Mouse (Mus musculus) midbrain, embryonic 10.5 days (tissue): ENCODE measurements at regions not wholly inside any gene's neighbourhood (a gene's known extent, or its start where the extent isn't known, plus 50 kb on each side); places are given as distances from the start of the nearest gene placed in this dataset.

Experiments
- DNase-seq: peaks from one replicate; pipeline ENCODE4 v3.0.0-alpha.2; 2017; ENCODE audit warnings: low spot score
- H3K27ac ChIP-seq: fragments of 300-500 bp; sonication (generic); replicated peaks from 2 replicates; pipeline ENCODE4 v1.5.1; 2016; ENCODE audit warnings: mild to moderate bottlenecking
- H3K27me3 ChIP-seq: fragments of 300-500 bp; sonication (generic); 2 replicates; pipeline ENCODE4 v1.6.1; 2016; ENCODE audit warnings: low read depth, mild to moderate bottlenecking; ENCODE audit not compliant: poor library complexity, severe bottlenecking
- H3K36me3 ChIP-seq: fragments of 300-500 bp; sonication (generic); 2 replicates; pipeline ENCODE4 v1.6.1; 2016; ENCODE audit warnings: mild to moderate bottlenecking, moderate library complexity
- H3K4me1 ChIP-seq: fragments of 300-500 bp; sonication (generic); 2 replicates; pipeline ENCODE4 v1.6.1; 2016
- H3K4me3 ChIP-seq: fragments of 300-500 bp; sonication (generic); 2 replicates; pipeline ENCODE4 v1.5.1; 2016; ENCODE audit warnings: mild to moderate bottlenecking, moderate library complexity
- H3K9me3 ChIP-seq: fragments of 300-500 bp; sonication (generic); replicated peaks from 2 replicates; pipeline ENCODE4 v1.6.1; 2016; ENCODE audit warnings: mild to moderate bottlenecking
- WGBS: fragments of 180-500 bp; shearing (Covaris S2); methylation state at CpG from one replicate; pipeline ENCODE4 v1.1.7; 2016; 5-methylcytosine and 5-hydroxymethylcytosine counted together

DNA sequence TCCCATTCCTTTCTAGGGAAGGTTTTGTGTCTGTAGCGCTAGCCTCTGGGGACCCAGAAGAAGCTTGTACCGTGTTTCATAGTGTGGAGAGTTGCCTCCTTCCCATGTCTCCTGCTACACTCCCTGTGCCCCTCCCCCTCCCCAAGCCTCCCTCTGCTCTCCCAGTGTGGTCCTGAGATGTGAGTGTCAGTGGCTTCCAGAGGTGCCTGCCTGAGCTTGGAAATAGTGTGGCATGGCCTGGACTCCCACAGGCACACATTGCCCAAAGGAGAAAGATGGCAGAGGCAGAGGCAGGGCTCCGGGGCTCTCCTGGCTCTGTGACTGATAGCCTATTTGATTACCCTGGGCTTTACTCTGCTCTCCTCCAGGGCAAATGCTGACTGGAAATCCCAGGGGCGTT lies 110.0 kb upstream of the Ret start:
- DNase-seq: no peak
- H3K27me3 ChIP-seq: no peaks in the 10 kb centered on the region
- 42% methylated on average over 4 of the region's 4 CpGs for WGBS
- H3K9me3 ChIP-seq: no peaks in the 10 kb centered on the region
- no peak overlapping the region for H3K27ac ChIP-seq
- no peak overlapping the region for H3K4me3 ChIP-seq
- H3K36me3 ChIP-seq: no peaks in the 10 kb centered on the region
- H3K4me1 ChIP-seq: peaks cover 13% of the 10 kb centered on the region

DNA sequence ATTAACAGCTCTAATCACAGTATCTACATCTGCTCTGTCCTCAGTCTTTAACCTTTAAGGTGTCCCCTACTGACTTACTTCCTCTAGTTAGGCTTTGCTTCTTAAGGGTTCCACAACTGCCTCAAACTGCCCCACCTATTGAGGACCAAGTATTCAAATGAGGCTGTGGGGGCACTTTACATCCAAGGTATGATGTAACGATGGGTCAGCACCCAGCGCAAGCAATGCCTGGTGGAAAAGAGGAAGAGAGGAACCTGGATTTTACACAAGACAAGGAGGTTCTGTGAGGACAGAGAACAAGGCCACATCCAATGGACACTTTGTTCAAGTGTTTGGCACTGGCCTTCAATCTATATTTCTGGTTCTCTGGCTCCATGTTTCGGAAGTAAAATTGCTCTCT lies 107.7 kb upstream of the Ret start:
- Histone ChIP-seq H3K27ac (no peak overlapping the region), H3K4me1 (peaks cover 26% of the 10 kb centered on the region), H3K27me3 (no peaks in the 10 kb centered on the region), H3K36me3 (no peaks in the 10 kb centered on the region), H3K4me3 (no peak overlapping the region), H3K9me3 (no peaks in the 10 kb centered on the region)
- WGBS: 88% methylated on average over 3 of the region's 3 CpGs
- DNase-seq: no peak

DNA sequence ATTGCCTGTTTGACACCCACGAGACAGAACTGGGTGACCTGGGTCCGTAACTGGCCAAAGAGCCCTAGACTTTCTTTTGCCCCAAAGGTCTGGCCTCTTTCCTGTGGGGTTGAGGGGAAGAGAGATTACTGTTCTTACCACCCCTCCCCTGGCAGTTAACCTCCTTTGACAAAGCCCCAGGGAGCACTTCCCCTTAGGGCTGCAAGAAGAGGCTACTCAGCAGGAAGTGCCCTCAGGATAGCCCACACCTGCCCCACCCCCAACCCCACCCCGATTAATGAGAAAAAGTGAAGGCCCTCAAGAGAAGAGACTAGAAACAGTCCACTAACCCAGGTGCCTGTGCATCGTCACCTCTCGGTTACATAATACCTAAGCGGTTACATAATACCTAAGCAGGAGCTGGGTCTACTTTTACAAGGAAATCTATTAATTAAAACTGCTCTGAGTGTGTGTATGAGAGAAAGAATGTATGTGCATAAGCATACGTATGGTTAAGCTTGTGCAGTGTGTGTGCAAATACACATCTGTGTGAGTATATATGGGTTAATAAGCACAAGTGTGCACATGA lies 105.3 kb upstream of the Ret start:
- Histone ChIP-seq H3K36me3 (no peaks in the 10 kb centered on the region), H3K27ac (no peak overlapping the region), H3K4me3 (no peak overlapping the region), H3K9me3 (no peaks in the 10 kb centered on the region), H3K27me3 (no peaks in the 10 kb centered on the region), H3K4me1 (peaks cover 26% of the 10 kb centered on the region)
- DNase-seq: no peak
- 60% methylated on average over 7 of the region's 7 CpGs for WGBS

DNA sequence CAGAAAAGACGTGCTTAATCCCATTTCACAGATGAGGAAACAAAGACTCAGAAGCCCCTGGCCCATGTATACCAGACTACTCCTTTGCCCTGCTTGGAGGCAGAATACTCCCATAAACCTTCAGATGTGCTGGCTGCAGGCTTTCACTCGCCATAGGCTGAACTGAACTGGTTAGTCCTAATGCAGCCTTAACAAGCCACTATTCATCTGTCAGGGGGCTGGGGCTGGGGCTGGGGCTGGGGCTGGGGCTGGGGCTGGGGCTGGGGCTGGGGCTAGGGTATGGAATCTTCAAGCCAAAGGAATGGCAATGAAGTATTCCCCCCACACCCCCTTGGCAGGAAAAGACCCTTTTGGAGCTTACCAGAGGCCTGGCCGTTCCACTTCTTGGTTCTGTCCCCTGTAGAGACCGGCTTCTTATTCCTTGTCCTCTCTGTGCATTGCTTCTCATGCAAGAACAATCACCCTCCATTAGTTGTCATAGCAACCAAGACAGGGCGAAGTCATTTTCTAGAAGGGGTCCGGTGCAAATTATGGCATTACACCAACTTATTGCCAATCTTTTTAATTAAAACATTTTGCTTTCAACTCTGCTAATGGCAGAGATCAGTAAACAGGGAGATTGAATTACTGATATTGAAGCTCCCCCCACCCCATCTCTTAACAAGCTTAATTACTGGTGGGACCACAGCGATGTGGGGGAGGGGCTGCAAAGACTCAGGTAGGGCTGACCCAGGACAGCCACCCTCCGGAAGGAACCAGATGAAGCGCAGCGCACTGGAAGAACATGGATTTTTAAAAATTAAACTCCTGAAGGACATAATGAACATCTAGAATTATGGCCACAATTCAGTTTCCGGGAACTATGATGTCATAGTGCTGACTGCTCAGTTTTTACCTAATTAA lies 104.6 kb upstream of the Ret start:
- WGBS: 54% methylated on average over 11 of the region's 11 CpGs
- peaks cover 21% of the 10 kb centered on the region for H3K4me1 ChIP-seq
- DNase-seq: no peak
- H3K9me3 ChIP-seq: no peaks in the 10 kb centered on the region
- H3K36me3 ChIP-seq: no peaks in the 10 kb centered on the region
- no peaks in the 10 kb centered on the region for H3K27me3 ChIP-seq
- no peak overlapping the region for H3K4me3 ChIP-seq
- 0 out of 2 replicates have a peak overlapping the region, but pooled peaks have one; percentile 46 for H3K27ac ChIP-seq

DNA sequence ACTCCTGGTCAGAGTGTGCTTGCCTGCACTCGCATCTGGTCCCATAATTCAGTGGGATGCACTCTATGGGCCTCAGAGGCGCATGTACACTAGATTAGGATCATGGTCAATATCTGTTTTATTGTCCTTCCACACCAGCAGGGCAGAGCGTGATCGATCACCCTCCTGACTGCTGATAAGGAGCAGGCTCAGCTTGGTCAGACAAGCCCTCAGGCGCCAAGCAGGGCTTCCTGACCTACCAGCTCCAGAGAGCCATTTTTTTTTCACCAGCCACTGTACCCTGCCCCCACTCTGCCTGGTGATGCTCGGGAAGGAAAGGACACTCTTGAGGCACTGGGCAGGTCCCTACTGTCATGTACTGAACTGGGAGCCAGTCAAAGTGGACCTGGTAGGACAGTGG lies 103.3 kb upstream of the Ret start:
- WGBS: 91% methylated on average over 6 of the region's 6 CpGs
- no peak for DNase-seq
- no peaks in the 10 kb centered on the region for H3K27me3 ChIP-seq
- peaks cover 17% of the 10 kb centered on the region for H3K4me1 ChIP-seq
- no peak overlapping the region for H3K4me3 ChIP-seq
- no peaks in the 10 kb centered on the region for H3K9me3 ChIP-seq
- H3K36me3 ChIP-seq: no peaks in the 10 kb centered on the region
- no peak overlapping the region for H3K27ac ChIP-seq

DNA sequence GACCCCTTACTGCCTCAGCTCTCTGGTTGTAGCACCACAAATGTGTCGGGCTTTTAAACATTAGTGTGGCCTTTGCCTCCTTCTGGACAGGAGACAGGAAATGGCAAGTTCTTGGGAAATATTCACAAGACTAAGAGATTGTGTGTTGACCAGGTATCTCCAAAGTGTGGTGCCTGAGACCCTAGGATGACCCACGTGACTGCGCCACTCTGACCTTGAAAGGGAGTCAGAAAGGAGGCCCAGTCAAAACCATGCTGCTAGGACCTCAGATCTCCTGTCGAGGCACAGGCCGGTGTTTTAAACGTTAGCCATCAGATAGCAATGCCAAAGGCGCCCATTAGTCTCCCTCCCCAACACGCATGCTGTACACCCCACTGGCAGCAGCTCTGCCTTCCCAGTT lies 100.1 kb upstream of the Ret start:
- H3K27me3 ChIP-seq: no peaks in the 10 kb centered on the region
- H3K4me1 ChIP-seq: peaks cover 17% of the 10 kb centered on the region
- H3K4me3 ChIP-seq: no peak overlapping the region
- no peaks in the 10 kb centered on the region for H3K36me3 ChIP-seq
- no peak for DNase-seq
- H3K9me3 ChIP-seq: no peaks in the 10 kb centered on the region
- no peak overlapping the region for H3K27ac ChIP-seq
- 90% methylated on average over 8 of the region's 8 CpGs for WGBS

DNA sequence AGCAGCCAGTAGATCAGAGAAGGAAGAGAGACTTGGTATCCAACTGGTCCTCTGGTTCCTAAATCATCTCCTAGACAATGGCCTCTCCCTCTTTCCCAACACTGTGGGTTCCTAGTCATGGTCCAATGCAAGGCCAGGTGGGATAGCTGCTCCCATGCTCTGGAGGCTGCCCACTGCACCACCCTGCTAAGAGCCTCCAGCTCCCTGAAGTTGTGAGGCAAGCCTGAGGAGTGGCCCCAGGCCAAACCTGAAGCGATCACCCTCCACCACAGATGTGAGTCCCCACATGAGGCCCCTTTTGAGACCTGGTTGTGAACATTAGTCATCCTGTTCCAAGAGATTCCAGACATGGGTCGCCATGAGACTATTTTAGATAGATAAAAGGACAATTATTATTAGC lies 96.5 kb upstream of the Ret start:
- Histone ChIP-seq H3K9me3 (no peaks in the 10 kb centered on the region), H3K27me3 (no peaks in the 10 kb centered on the region), H3K4me1 (0 out of 2 replicates have a peak, but pooled peaks cover 3% of the 10 kb centered on the region), H3K36me3 (no peaks in the 10 kb centered on the region), H3K4me3 (no peak overlapping the region), H3K27ac (no peak overlapping the region)
- WGBS: 85% methylated on average over 2 of the region's 2 CpGs
- no peak for DNase-seq

DNA sequence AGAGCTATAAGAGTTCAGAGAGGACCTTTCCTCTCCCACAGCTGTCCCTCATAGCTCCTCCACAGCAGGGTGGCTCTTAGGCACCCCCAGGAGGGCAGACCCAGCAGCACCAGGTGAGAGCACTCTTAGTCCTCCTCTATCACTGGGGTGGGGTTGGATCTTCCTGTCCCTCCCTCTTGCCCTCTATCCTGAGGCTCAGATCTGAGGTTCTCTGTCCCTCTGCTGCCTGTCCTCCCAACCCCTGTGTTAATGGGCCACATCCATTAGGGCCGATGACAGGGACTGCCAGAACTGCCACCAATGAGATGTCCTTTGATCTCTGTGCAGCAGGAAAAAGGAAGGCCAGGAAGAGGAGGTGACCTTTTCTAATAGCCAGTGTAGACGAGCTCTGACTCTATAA lies 95.4 kb upstream of the Ret start:
- H3K36me3 ChIP-seq: no peaks in the 10 kb centered on the region
- H3K4me3 ChIP-seq: no peak overlapping the region
- H3K9me3 ChIP-seq: no peaks in the 10 kb centered on the region
- H3K27ac ChIP-seq: peak overlapping the region; percentile 28; the same call in 1 of the 2 replicates
- no peaks in the 10 kb centered on the region for H3K27me3 ChIP-seq
- 67% methylated on average over 2 of the region's 2 CpGs for WGBS
- DNase-seq: no peak
- H3K4me1 ChIP-seq: peaks cover 4% of the 10 kb centered on the region; the same call in 1 of the 2 replicates

DNA sequence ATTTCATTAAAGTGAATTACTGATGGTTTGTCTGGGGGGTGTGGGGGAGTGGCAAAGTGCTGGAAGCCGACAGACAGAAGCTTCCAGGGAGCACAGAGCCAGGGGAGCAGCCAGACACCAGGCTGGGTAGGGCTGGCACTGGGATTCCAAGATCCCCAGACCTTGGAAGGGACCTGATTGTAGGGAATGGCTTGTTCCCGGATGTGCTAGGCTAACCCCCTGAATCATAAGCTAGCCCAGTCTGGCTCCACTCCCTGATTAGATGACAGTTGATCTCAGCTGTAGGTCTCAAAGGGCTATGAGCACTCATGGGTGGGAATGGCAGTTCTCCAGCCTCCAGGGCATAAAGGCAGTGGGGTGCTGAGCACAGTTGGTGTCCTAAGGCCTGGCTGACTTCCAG lies 94.8 kb upstream of the Ret start:
- Histone ChIP-seq H3K9me3 (no peaks in the 10 kb centered on the region), H3K4me3 (no peak overlapping the region), H3K27me3 (no peaks in the 10 kb centered on the region), H3K36me3 (no peaks in the 10 kb centered on the region), H3K4me1 (peaks cover 10% of the 10 kb centered on the region; the same call in 1 of the 2 replicates), H3K27ac (no peak overlapping the region)
- WGBS: 84% methylated on average over 2 of the region's 2 CpGs
- DNase-seq: no peak

DNA sequence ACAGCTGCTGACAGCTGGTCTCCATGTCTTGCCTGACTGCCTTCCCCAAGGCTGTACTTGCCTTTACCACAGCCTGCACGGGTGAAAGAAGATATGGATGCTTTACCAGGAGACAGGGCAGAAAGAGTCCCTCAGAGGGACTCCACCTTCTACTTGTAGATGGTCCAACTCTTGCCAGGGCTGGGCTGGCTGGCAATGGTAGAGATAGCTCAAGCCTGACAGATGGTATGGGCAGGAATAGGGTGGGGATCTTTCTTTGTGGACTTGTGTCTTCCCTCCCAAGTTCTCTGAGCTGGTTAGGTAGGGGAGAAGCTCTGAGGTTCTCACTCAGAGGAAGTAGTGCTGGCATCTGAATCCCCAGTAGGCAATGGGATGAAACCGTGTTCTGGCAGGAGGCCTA lies 93.9 kb upstream of the Ret start:
- Histone ChIP-seq H3K27me3 (no peaks in the 10 kb centered on the region), H3K27ac (no peak overlapping the region), H3K4me3 (no peak overlapping the region), H3K4me1 (peaks cover 12% of the 10 kb centered on the region; the same call in 1 of the 2 replicates), H3K9me3 (no peaks in the 10 kb centered on the region), H3K36me3 (no peaks in the 10 kb centered on the region)
- 83% methylated on average over 2 of the region's 2 CpGs for WGBS
- no peak for DNase-seq

DNA sequence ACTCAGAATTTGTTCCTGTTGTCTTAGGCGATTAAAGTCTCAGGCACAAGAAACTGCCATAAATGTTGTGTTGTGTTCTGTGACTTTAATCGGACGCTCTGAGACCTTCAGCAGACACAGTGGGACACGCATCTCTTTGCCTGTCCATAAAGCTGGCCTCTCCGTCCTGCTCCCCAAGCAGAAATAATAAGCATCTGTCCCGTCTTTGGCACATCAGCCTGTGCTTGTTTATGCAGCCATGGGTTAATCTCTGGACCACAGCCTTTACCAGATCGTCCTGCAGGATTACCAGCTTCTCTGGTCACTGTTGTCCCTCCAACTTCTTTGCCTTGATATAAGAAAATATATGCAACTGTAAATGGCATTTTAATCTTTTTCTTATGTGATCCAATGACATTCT lies 87.7 kb upstream of the Ret start:
- Histone ChIP-seq H3K4me3 (no peak overlapping the region), H3K27me3 (no peaks in the 10 kb centered on the region), H3K4me1 (peaks cover 9% of the 10 kb centered on the region; the same call in 1 of the 2 replicates), H3K27ac (no peak overlapping the region), H3K9me3 (no peaks in the 10 kb centered on the region), H3K36me3 (no peaks in the 10 kb centered on the region)
- DNase-seq: no peak
- WGBS: 79% methylated on average over 7 of the region's 7 CpGs

DNA sequence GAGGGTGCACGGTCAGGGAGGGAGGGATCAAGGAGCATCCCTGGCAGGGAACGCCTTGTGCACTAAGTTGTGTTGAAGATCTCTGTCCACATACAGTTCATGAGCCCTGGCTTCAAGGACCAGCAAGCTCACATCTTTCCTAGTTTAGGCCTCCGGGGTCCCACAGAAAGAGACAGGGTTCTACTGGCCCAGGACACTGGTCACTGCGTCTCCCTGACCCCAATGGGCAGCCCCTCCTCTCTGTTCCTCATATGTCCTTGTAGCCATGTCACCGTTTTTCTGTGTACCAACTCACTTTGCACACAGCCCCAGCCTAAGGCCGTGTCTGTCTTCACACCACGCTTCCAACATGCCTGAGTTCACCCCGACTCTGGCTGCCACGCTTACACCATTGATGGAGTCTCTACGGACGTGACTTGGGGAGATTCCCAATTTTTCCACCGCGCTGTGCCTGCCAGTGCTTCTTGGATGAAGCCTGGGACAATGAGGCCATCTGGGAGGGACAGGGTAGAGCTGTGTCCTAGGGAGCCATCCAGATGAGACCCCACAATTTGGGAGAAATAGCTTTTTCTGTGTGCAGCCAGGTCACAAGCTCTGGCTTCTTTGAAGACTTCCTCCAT lies 86.5 kb upstream of the Ret start:
- no peak for DNase-seq
- Histone ChIP-seq H3K9me3 (no peaks in the 10 kb centered on the region), H3K27me3 (no peaks in the 10 kb centered on the region), H3K36me3 (no peaks in the 10 kb centered on the region), H3K27ac (no peak overlapping the region), H3K4me3 (no peak overlapping the region), H3K4me1 (peaks cover 9% of the 10 kb centered on the region; the same call in 1 of the 2 replicates)
- 87% methylated on average over 13 of the region's 13 CpGs for WGBS

DNA sequence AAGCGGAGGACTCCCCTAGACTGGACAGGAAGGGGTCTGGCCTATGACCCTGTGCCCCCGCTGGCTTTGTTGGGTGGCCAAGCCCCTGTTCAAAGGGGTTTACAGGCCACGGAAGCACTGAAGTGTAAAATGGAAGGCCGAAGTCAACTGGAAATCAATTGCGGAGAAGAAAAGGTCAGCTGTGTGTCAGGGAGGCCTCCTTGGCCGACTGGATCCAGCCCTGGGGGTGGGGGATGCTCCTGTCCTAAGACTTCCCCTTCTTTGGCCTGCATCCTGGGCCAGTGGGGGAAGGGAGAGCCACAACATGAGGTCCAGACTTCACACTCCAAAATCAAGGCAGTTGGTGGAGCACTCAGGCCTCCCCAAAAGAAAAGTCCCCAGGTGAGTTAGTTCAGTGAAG lies 66.4 kb upstream of the Ret start:
- H3K9me3 ChIP-seq: no peaks in the 10 kb centered on the region
- WGBS: 5% methylated on average over 6 of the region's 6 CpGs
- no peak overlapping the region for H3K4me3 ChIP-seq
- peaks cover 31% of the 10 kb centered on the region for H3K4me1 ChIP-seq
- H3K27me3 ChIP-seq: peaks cover 11% of the 10 kb centered on the region; the same call in 1 of the 2 replicates
- peak overlapping the region; percentile 64; the same call in 1 of the 2 replicates for H3K27ac ChIP-seq
- DNase-seq: peak; percentile 59
- H3K36me3 ChIP-seq: no peaks in the 10 kb centered on the region
